Mouse (Mus musculus) granulocyte monocyte progenitor cell, adult 5-6 weeks (primary cell): Measurements from ENCODE around the gene Psmf1. TPM values are rescaled to one million over a fixed set of nuclear protein-coding genes. Genes with fewer than 3 reads are reported as not detected.

ENCODE experiments used
- ATAC-seq: replicated peaks from 2 replicates; pipeline ENCODE4 v1.8.0; 2016; ENCODE audit warnings: mild to moderate bottlenecking, moderate TSS enrichment, inconsistent platforms; ENCODE audit not compliant: poor library complexity, severe bottlenecking
- total RNA-seq, 2 experiments: library from RNA; stranded (forward) in 1 of 2; stranded (reverse) in 1 of 2; fragments of 200-712, 200-1000 nt in 1 of 2; fragments of >200 nt in 1 of 2; fragmentation: Nextera tagmentation in 1 of 2; gene quantifications; 2 replicates each; pipeline ENCODE4 v1.2.3; 2014 to 2017

Psmf1 gene
- total RNA-seq, 2 experiments from 2014 or later, result 12.6 to 37.5 TPM

DNA sequence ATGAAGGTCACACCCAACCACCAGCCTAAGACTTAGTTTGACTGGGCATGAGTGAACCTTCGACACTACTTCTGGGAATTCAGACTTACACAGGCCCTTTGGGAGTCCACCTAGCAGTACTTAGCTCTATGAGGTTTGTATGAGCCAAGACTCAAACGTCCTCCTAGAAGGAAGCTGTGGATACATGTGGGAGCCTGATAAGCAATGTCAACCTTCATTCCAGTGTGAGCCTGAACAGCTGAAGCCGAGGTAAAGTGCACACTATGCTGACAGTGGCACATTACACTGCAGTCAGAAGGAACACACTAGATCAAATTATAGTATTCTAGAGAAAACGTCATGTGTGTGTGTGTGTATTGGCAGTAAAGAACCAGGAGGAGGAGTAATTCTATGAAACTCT is 5.5 kb downstream of the Psmf1 start:
- ATAC-seq, result no peak

GRCm38 (mm10) chr2:151735422-151735821 is 8.6 kb downstream of the Psmf1 start:
- ATAC-seq, result no peak

- no peak for ATAC-seq
Observed at GRCm38 (mm10) chr2:151733151-151733865, 10.7 kb downstream of the Psmf1 start.

GRCm38 (mm10) chr2:151724094-151724493 is 19.9 kb downstream of the Psmf1 start:
- no peak for ATAC-seq

DNA sequence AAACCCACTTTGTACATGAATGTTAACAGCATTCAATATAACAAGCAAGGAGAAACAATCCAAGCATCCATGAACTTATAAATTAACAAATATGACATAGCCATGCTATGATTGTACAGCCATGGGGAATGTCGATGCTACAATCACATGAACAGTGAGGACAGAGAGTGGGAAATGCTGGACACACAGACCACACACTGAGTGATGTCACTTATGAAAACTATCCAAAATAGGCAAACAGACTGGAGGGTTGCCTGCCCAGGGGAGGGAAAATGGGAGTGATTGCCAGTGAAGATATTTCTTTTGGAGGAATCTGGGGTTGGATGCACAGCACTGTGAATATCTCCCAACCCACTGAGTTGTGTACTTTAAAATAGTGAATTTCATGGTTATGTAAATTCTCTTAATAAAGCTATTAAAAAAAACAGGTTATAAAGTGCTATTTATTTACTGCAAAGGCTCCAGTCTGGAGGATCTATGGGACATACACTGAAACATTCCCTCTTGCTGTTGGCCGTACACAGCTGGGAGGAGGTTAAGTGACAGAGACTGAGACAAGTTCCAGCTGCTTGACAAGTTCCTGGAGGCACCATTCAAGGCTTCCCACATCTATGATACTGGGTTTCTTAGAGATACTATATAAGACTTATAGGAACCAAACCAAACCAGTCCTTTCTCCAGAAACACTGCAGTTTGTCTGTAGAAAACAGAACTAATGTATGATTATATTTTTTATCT is 27.5 kb downstream of the Psmf1 start:
- no peak for ATAC-seq

- no peak for ATAC-seq
Observed at GRCm38 (mm10) chr2:151715526-151715925, 28.5 kb downstream of the Psmf1 start.

DNA sequence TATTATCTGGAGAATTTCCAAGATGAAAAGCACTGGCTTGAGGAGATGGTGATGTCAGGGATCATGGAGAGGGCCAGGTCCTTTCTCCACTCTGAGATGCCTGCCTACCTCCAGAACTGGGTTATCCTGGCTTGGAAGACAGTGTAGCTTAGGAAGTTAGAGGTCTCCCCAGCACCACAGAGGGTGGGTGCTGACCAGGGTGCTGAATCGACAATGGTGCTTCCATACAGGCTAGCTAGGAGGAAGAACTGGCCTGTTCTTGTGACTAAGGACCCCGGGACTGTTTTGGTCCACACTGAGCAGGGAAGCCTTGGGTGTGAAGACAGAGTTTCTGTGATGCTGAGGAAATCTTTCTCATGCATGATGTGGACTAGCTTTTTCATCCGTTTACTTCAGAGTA is 31.3 kb downstream of the Psmf1 start:
- peak; percentile 65 for ATAC-seq

GRCm38 (mm10) chr2:151702851-151703190 is 41.2 kb downstream of the Psmf1 start:
- peak; percentile 13; the same call in 1 of the 2 replicates for ATAC-seq

- peak; percentile 70 for ATAC-seq
Observed at GRCm38 (mm10) chr2:151702146-151702850, 41.7 kb downstream of the Psmf1 start.

DNA sequence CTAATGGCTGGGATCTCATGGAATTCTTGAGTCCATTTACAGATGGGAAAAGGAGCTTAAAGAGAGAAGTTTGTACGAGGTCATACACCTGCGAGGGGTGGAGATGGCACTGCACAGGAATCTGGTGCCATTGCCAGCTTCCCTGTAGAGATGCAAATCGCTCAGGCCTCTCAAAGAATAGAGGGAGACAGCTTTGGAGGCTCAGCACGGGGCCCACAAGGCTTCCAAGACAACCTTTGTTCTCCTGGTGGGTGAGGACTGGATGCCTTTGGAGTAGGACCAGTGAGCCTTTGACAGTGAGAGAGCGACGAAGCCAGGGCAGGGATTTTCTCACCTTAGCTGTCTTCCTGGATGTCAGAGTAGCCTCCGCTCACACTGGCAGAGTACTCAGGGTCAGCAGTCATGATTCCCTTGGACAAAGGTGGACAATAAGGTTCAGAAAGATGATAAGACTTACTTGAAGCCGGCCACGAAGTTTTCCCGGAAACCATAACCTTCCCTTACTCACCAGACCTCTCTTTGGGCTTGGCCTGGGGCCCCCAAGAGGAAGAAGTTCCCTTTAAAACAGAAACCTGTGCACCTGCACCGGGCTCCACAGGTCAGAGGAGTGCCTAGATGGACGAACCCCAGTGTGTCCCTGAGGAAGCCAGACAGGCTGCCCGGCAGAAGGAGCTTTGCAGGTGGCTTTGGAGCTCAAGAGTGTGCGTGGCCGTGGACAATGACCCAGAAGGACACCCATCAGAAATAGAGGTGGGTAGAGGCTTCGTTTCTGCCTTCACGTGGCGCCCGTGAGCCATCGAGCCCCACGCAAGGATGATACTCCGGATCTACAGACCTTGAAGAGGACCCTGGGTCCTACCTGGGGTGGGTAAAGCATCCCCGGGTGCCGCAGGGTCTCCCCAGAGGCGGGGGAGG is 42.5 kb downstream of the Psmf1 start, which contains the start of gene Tmem74b:
Gene Tmem74b, plus strand, starts transcription at position 778 of the 915 bp plus-strand sequence.
- ATAC-seq, result no peak

GRCm38 (mm10) chr2:151682976-151683375 is 61.0 kb downstream of the Psmf1 start:
- no peak for ATAC-seq

DNA sequence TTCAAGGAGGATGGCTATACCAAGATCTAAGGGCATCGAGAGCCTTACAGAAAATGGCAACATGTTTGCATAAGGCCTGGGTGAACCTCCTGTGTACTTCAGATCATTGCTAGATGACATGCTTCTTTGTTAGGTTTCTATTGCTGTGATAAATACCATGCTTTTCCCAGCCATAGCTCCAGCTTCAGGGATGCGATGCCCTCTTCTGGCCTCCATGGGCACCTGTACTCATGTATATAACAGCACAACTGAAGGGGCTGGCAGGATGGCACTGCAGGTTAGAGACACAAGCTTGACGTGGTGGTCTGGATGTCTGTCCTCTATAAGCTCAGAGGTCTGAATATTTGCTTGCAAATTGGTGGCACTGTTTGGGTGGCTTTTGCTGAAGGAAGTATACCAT is 61.6 kb downstream of the Psmf1 start:
- peak; percentile 69 for ATAC-seq

DNA sequence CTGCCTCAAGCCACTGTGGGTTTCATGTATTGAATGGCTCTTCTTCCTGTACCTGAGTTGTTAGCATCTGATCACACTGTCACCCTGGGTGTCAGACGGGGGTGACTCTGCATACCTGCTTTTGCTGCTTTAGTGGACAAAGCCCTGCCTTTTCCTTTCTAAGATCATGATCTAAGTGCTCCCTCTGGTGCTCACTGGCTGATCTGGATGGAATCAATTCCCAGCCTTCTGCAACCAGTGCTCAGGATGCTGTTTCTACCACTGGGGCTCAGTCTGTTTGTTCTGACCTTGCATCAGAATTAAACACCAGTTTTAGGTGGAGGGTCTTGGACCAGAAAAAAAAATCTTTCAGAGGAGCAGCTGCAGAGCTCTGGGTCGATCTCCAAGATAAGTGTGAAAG is 67.8 kb downstream of the Psmf1 start:
- ATAC-seq, result no peak

DNA sequence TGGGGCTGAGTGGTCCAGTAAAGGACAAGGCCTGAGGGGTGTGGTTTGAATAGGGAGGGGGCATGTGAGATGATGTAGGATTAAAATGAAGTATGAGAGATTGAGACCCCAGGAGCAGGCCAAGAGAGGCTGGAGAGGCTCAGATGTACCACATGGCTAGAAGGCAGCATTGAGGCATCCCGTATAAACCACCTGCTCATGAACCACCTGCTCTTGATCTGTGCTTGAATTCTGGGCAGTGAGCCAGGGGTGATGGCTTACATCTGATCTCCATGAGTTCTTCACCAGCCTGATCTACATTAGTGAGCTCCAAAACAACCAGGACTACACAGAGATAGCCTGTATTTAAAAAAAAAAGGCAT is 73.0 kb downstream of the Psmf1 start:
- no peak for ATAC-seq

GRCm38 (mm10) chr2:151670026-151670967 is 73.7 kb downstream of the Psmf1 start:
- peak; percentile 35 for ATAC-seq

DNA sequence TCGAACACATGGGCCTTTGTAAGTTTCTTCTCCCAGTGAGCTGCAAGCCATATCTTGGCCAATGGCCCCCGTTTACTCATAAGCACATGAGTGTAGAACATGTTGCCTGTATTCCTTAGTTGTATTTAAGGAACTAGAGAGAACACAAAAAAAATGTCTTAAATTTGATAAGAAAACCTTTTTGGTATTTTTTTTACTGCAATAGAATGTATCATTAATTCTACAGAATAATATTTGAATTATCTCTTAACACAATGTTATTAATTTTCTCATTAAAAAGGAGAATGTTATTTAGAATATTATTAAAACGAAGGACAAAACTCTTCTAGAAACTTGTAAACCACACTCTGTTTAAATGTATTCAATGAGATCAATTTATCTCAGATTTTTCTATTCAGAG is 75.6 kb downstream of the Psmf1 start, which contains the start of gene Rad21l:
Gene Rad21l, minus strand, starts transcription at position 101 of the 400 bp plus-strand sequence.
- no peak for ATAC-seq
